Mouse (Mus musculus) T-cell, adult 66 days (primary cell): ENCODE measurements around the gene Lcn10. TPM values are rescaled to one million over a fixed set of nuclear protein-coding genes. Genes with fewer than 3 reads are reported as not detected.

Experiments
- total RNA-seq, 2 experiments: library from RNA; stranded (reverse); gene quantifications; 3 replicates in 1 of 2; 4 replicates in 1 of 2; pipeline ENCODE4 v1.2.4; 2023

Lcn10 gene
- total RNA-seq: not detected

DNA sequence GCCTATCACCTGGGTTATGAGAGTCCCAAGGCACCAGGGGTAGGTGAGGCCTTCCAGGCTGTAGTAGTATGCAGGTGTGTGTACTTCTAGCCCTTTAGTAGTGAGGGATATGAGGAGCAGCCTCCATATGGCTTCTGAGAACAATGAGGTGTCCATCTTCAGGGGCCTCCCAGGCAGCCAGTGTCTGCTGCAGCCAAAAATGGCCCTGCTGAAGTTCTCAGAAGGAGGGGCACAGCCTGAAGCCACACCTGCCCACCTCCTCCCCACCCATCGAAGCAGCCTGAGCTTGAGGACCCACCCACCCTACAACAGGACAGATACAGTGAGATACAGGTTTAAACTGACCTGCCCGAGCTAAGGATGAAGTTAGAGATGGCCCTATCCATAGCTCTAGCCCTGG is at the start of gene Lcn10:
TSS of gene Lcn10 (plus strand) at position 301 of the 400 bp plus-strand sequence.

DNA sequence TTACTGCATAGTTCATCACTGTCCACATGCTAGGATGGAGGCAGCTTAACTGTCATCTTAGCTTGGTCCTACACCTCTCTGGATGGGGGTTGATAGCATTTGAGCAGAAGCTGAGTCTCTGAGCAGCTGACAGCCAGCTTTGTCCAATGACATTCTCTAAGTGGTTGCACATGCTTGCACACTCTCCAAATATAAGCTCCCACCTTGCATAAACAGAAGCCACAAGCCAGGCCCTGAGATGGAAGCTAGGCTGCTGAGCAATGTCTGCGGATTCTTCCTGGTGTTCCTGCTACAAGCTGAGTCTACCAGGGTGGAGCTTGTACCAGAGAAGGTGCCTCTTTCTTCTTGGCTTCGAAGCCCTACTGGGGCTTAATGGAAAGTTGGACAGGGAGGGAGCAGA is 29.6 kb upstream of the Lcn10 start, which contains the start of gene Lcn8:
TSS of gene Lcn8 (plus strand) at position 219 of the 400 bp plus-strand sequence.

GRCm38 (mm10) chr2:25657652-25658051 is 24.9 kb upstream of the Lcn10 start, which contains the start of gene Lcn5:
TSS of gene Lcn5 (plus strand) at chr2:25657952.

DNA sequence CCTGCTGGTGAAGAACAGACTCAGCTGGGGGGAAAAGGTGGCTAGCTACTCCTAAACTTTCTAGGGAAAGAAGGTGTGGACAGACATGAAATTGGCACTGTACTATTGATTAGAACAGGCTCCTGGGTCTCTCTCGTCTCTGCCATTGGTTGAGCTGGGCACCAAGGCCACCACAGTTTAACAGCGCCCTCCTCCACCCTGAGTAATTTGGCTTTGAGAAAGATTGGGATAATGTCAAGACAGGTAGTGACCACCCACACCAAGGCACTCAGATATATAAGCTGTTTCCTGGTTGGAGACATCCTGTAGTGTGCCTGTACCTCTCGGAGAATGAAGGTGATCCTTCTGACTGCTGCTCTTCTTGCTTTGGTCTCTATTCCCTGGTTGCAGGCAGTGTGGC is 6.0 kb upstream of the Lcn10 start, which contains the start of gene Lcn6:
TSS of gene Lcn6 (plus strand) at position 301 of the 400 bp plus-strand sequence.

DNA sequence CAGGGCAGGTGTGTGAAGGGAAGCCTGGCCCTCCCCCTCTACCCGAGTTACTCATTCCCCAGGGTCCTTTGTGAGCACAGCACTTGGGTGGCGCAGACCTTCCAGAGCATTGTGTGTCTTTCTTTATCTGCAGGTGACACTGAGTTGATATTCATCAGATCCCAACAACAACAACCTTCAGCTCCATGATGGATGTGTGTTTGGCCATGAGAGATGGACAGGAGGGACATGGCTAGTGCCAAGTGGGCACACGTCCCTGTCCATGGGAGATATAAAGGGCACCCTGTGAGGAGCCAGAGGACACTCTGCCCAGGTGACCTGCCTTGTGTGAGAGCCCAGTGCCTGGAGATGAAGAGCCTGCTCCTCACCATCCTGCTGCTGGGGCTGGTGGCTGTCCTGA is 17.2 kb downstream of the Lcn10 start, which contains the start of gene Obp2a:
TSS of gene Obp2a (plus strand) at position 301 of the 400 bp plus-strand sequence.

GRCm38 (mm10) chr2:25706643-25707481 is 24.3 kb downstream of the Lcn10 start, which contains the start of gene Bmyc:
TSS of gene Bmyc (plus strand) at chr2:25706739.

Other genes starting within 250 kb of the Lcn10 start
- 1 to 10 TPM in 1 of 2 experiments, not detected in 1; 1.4 TPM for gene Clic3, start 225.9 kb upstream of the Lcn10 start, total RNA-seq
- gene Paxx, start 221.6 kb upstream of the Lcn10 start, total RNA-seq: 10 to 100 TPM; 71.5 to 79.3 TPM
- not detected for gene Ptgds, start 212.7 kb upstream of the Lcn10 start, total RNA-seq
- not detected for gene Lcn12, start 188.8 kb upstream of the Lcn10 start, total RNA-seq
- 10 to 100 TPM; 51.3 to 54.9 TPM for gene Fbxw5, start 182.0 kb upstream of the Lcn10 start, total RNA-seq
- 1 to 10 TPM; 1.0 to 1.3 TPM for gene C8g, start 181.0 kb upstream of the Lcn10 start, total RNA-seq
- 10 to 100 TPM; 45.3 to 55.1 TPM for gene Traf2, start 135.8 kb upstream of the Lcn10 start, total RNA-seq
- 100 to 1,000 TPM; 121 to 134 TPM for gene Edf1, start 124.9 kb upstream of the Lcn10 start, total RNA-seq
- gene Mamdc4, start 107.9 kb upstream of the Lcn10 start, total RNA-seq: 1 to 10 TPM; 2.2 to 4.3 TPM
- gene Phpt1, start 107.5 kb upstream of the Lcn10 start, total RNA-seq: 10 to 100 TPM; 22.0 to 26.5 TPM
- 1 to 10 TPM in 1 of 2 experiments, under 1 TPM in 1; 0.76 to 2.1 TPM for gene Ajm1, start 101.0 kb upstream of the Lcn10 start, total RNA-seq
- gene Rabl6, start 74.2 kb upstream of the Lcn10 start, total RNA-seq: 100 to 1,000 TPM; 121 to 124 TPM
- gene Ccdc183, start 65.0 kb upstream of the Lcn10 start, total RNA-seq: not detected
- 1 to 10 TPM in 1 of 2 experiments, not detected in 1; 1.0 TPM for gene Tmem141, start 60.7 kb upstream of the Lcn10 start, total RNA-seq
- gene Fcna, start 54.7 kb upstream of the Lcn10 start, total RNA-seq: 1 to 10 TPM; 4.1 to 6.8 TPM
- not detected for gene Lcn8, start 29.6 kb upstream of the Lcn10 start, total RNA-seq
- not detected for gene Lcn5, start 24.8 kb upstream of the Lcn10 start, total RNA-seq
- gene Lcn6, start 5.9 kb upstream of the Lcn10 start, total RNA-seq: not detected
- not detected for gene Obp2a, start 17.3 kb downstream of the Lcn10 start, total RNA-seq
- 10 to 100 TPM; 16.3 to 18.4 TPM for gene Bmyc, start 24.0 kb downstream of the Lcn10 start, total RNA-seq
- gene Obp2b, start 54.3 kb downstream of the Lcn10 start, total RNA-seq: not detected
- not detected for gene Lcn3, start 82.8 kb downstream of the Lcn10 start, total RNA-seq
- gene Lcn11, start 94.3 kb downstream of the Lcn10 start, total RNA-seq: not detected
- not detected for gene Gm13539, start 99.5 kb downstream of the Lcn10 start, total RNA-seq
- not detected for gene Glt6d1, start 133.1 kb downstream of the Lcn10 start, total RNA-seq
- not detected for gene Lcn9, start 140.4 kb downstream of the Lcn10 start, total RNA-seq
- under 1 TPM in 1 of 2 experiments, not detected in 1; 0.73 TPM for gene Sohlh1, start 164.5 kb downstream of the Lcn10 start, total RNA-seq
- not detected for gene Kcnt1, start 181.0 kb downstream of the Lcn10 start, total RNA-seq